11 mouse cellular contexts compared by ENCODE assay signal in genomic region chr14:25753021-25753420, GRCm38 (mm10). TPM values are rescaled to one million over a fixed set of nuclear protein-coding genes. Genes with fewer than 3 reads are reported as not detected.
A peak's percentile ranks its signal among the peaks of the same experiment; 100 is the strongest.
DNase-seq lines count a peak whose midpoint lies in the region; ATAC-seq lines count a peak whose summit lies in the region.
"Had no signal": no experiment of that assay in that cellular context is flagged by ENCODE, and none has a peak within 500 bp of the region (broad histone marks: within the 10 kb centered on the region; RNA-seq: fewer than 3 reads in every experiment).

No protein-coding gene starts in this region.

- H3K36me3 ChIP-seq in lung, embryonic 16.5 days (ENCODE audit: control insufficient read depth, insufficient read depth, low read length): no peaks in the 10 kb centered on the region
- H3K36me3 ChIP-seq in midbrain, embryonic 10.5 days: no peaks in the 10 kb centered on the region

- H3K9me3 ChIP-seq in lung, embryonic 16.5 days (ENCODE audit: control insufficient read depth, low read length): no peaks in the 10 kb centered on the region
- no peaks in the 10 kb centered on the region for H3K9me3 ChIP-seq in midbrain, embryonic 10.5 days (replicated peaks)
- H3K9me3 ChIP-seq: limb, embryonic 13.5 days; neural tube, embryonic 12.5 days had no signal

- H3K4me3 ChIP-seq in lung, embryonic 16.5 days (ENCODE audit: low read length): no peak overlapping the region
- H3K4me3 ChIP-seq in midbrain, embryonic 10.5 days: no peak overlapping the region
- H3K4me3 ChIP-seq: limb, embryonic 13.5 days; neural tube, embryonic 12.5 days had no signal

- H3K4me2 ChIP-seq in lung, embryonic 16.5 days (ENCODE audit: low read depth, low read length): no peak overlapping the region
- H3K4me2 ChIP-seq: limb, embryonic 13.5 days; neural tube, embryonic 12.5 days had no signal

- DNase-seq in layer of hippocampus, adult 11-12 months (ENCODE audit: low spot score): peak; percentile 67
- no peak for DNase-seq in layer of hippocampus, adult 9-10 months (ENCODE audit: low spot score)
- DNase-seq in brain, adult 2 months (ENCODE audit: low read depth, low spot score): peak; percentile 85
- DNase-seq in gastrocnemius, postnatal 10 days: peak; percentile 59
- DNase-seq in midbrain, embryonic 10.5 days (ENCODE audit: low spot score): no peak
- no peak for DNase-seq in frontal cortex, adult 2 months (ENCODE audit: extremely low spot score in 1 of 2, low spot score in 1 of 2)

- ATAC-seq in lung, embryonic 16.5 days (ENCODE audit: low read depth): peak; percentile 51; the same call in 1 of the 2 replicates
- ATAC-seq in erythroblast, adult 5-6 weeks (replicated peaks; ENCODE audit: low FRiP score, poor library complexity, severe bottlenecking): no peak
- ATAC-seq: activated CD4-positive, CD25-positive, alpha-beta regulatory T cell, adult 4 months had no signal

- no peak overlapping the region for H3K9ac ChIP-seq in lung, embryonic 16.5 days (ENCODE audit: low read length)
- H3K9ac ChIP-seq: limb, embryonic 13.5 days; neural tube, embryonic 12.5 days had no signal

- 66% methylated on average over 5 of the region's 5 CpGs for WGBS in lung, embryonic 16.5 days
- WGBS in midbrain, embryonic 10.5 days: 36% methylated on average over 5 of the region's 5 CpGs

- H3K4me1 ChIP-seq in lung, embryonic 16.5 days (replicated peaks; ENCODE audit: control insufficient read depth, insufficient read depth, low read length): peaks cover 16% of the 10 kb centered on the region
- H3K4me1 ChIP-seq in midbrain, embryonic 10.5 days: peaks cover 32% of the 10 kb centered on the region

- H3K27ac ChIP-seq in lung, embryonic 16.5 days (ENCODE audit: low read length): no peak overlapping the region
- no peak overlapping the region for H3K27ac ChIP-seq in midbrain, embryonic 10.5 days (replicated peaks)
- H3K27ac ChIP-seq: limb, embryonic 13.5 days; neural tube, embryonic 12.5 days had no signal

- no peaks in the 10 kb centered on the region for H3K27me3 ChIP-seq in lung, embryonic 16.5 days (ENCODE audit: control insufficient read depth, insufficient read depth, low read depth, low read length)
- peaks cover 7% of the 10 kb centered on the region; the same call in 1 of the 2 replicates for H3K27me3 ChIP-seq in midbrain, embryonic 10.5 days (ENCODE audit: low read depth, poor library complexity, severe bottlenecking)
- H3K27me3 ChIP-seq: limb, embryonic 13.5 days; neural tube, embryonic 12.5 days had no signal

RNA-seq across cellular contexts. Expression of gene Zcchc24, which starts 15.8 kb away (rescaled TPM):
- 10 to 100 TPM; 65.9 to 66.6 TPM for total RNA-seq in gastrocnemius, postnatal 10 days (2021)
- 12.8 and 14.6 TPM in 2 replicates for polyA plus RNA-seq in lung, embryonic 16.5 days (2015; fragmentation: Nextera tagmentation; extraction: Ambion mirVana)
- total RNA-seq in erythroblast, adult 5-6 weeks (2015; ENCODE audit: low replicate concordance): 2.7 TPM in 1 of 2 replicates, not detected in the other
- total RNA-seq in erythroblast, adult 5-6 weeks (2017; ENCODE audit: low replicate concordance): 0.94 and 0.98 TPM in 2 replicates
- 6.4 and 9.9 TPM in 2 replicates for polyA plus RNA-seq in midbrain, embryonic 10.5 days (2016; fragmentation: Nextera tagmentation; extraction: Ambion mirVana)
- 46.0 and 46.3 TPM in 2 replicates for polyA plus RNA-seq in frontal cortex, adult 2 months (2012; rRNA removed)

RNA-seq across cellular contexts. Expression of gene Ppif, which starts 59.1 kb away (rescaled TPM):
- 10 to 100 TPM; 35.7 to 39.2 TPM for total RNA-seq in gastrocnemius, postnatal 10 days (2021)
- polyA plus RNA-seq in lung, embryonic 16.5 days (2015; fragmentation: Nextera tagmentation; extraction: Ambion mirVana): 25.6 and 29.9 TPM in 2 replicates
- 11.7 and 16.5 TPM in 2 replicates for total RNA-seq in erythroblast, adult 5-6 weeks (2015; ENCODE audit: low replicate concordance)
- total RNA-seq in erythroblast, adult 5-6 weeks (2017; ENCODE audit: low replicate concordance): 2.6 and 4.7 TPM in 2 replicates
- polyA plus RNA-seq in midbrain, embryonic 10.5 days (2016; fragmentation: Nextera tagmentation; extraction: Ambion mirVana): 54.7 and 56.1 TPM in 2 replicates
- polyA plus RNA-seq in frontal cortex, adult 2 months (2012; rRNA removed): 48.2 and 56.4 TPM in 2 replicates

Comparison
In these comparisons a context has a peak if more than half of its experiments do, and no peak if none do; other contexts are left out.
1. DNase-seq: peak in layer of hippocampus, adult 11-12 months (single experiment), brain, adult 2 months (single experiment) and gastrocnemius, postnatal 10 days (single experiment); none in layer of hippocampus, adult 9-10 months (single experiment), midbrain, embryonic 10.5 days (single experiment) and frontal cortex, adult 2 months (0 of 2).